Mouse (Mus musculus) bone marrow, adult 2 months (tissue): Measurements from ENCODE around the gene Tpmt.

Experiments
- CTCF ChIP-seq: fragments of 200-500 bp; IDR thresholded peaks from 2 replicates; pipeline ENCODE4 v1.5.1; 2011; ENCODE audit warnings: low read length, control low read depth; ENCODE audit not compliant: control insufficient read depth, insufficient read depth
- POLR2A ChIP-seq: fragments of 200-500 bp; IDR thresholded peaks from 2 replicates; pipeline ENCODE4 v1.6.1; 2011; ENCODE audit warnings: low read depth, mild to moderate bottlenecking, control low read depth, low read length, borderline replicate concordance; ENCODE audit not compliant: control insufficient read depth

GRCm38 (mm10) chr13:47001590-47001989 is 42.9 kb downstream of the Tpmt start:
- TF ChIP-seq CTCF (no peak), POLR2A (no peak)
